Mouse (Mus musculus) kidney, embryonic 16.5 days (tissue): ENCODE measurements around the gene Tmod1. TPM values are rescaled to one million over a fixed set of nuclear protein-coding genes. Genes with fewer than 3 reads are reported as not detected.
A peak's percentile ranks its signal among the peaks of the same experiment; 100 is the strongest.

ENCODE experiments used
- ATAC-seq: fragments of 200-750 bp; cut with Nextera tagmentation; 2 replicates; pipeline ENCODE4 v1.8.0; 2017; ENCODE audit warnings: moderate TSS enrichment; ENCODE audit not compliant: low FRiP score, low TSS enrichment
- H3K27ac ChIP-seq: fragments of 300-500 bp; sonication (generic); 2 replicates; pipeline ENCODE4 v1.5.1; 2014; ENCODE audit warnings: low read length
- H3K27me3 ChIP-seq: fragments of 300-500 bp; sonication (generic); 2 replicates; pipeline ENCODE4 v1.6.1; 2014; ENCODE audit warnings: low read length, control low read depth, mixed read lengths; ENCODE audit not compliant: insufficient read depth
- H3K36me3 ChIP-seq: fragments of 300-500 bp; sonication (generic); 2 replicates; pipeline ENCODE4 v1.6.1; 2014; ENCODE audit warnings: low read length, control low read depth, mixed read lengths; ENCODE audit not compliant: insufficient read depth
- H3K4me1 ChIP-seq: fragments of 300-500 bp; sonication (generic); 2 replicates; pipeline ENCODE4 v1.6.1; 2014; ENCODE audit warnings: low read length, control low read depth, mixed read lengths; ENCODE audit not compliant: insufficient read depth
- H3K4me2 ChIP-seq: fragments of 300-500 bp; sonication (generic); replicated peaks from 2 replicates; pipeline ENCODE4 v1.6.1; 2014; ENCODE audit warnings: low read depth, low read length
- H3K4me3 ChIP-seq: fragments of 300-500 bp; sonication (generic); 2 replicates; pipeline ENCODE4 v1.5.1; 2014; ENCODE audit warnings: mild to moderate bottlenecking, low read length
- H3K9ac ChIP-seq: fragments of 300-500 bp; sonication (generic); replicated peaks from 2 replicates; pipeline ENCODE4 v1.6.1; 2014; ENCODE audit warnings: low read length
- H3K9me3 ChIP-seq: fragments of 300-500 bp; sonication (generic); 2 replicates; pipeline ENCODE4 v1.6.1; 2016; ENCODE audit warnings: low read length, control low read depth
- WGBS: fragments of 180-500 bp; shearing (Covaris S2); extraction: QIAGEN DNeasy Blood & Tissue Kit; methylation state at CpG from one replicate; pipeline ENCODE4 v1.1.7; 2014; 5-methylcytosine and 5-hydroxymethylcytosine counted together
- polyA plus RNA-seq: library from polyadenylated mRNA; unstranded; fragments of >200 nt; fragmentation: Nextera tagmentation; extraction: Ambion mirVana; gene quantifications from 2 replicates; pipeline ENCODE4 v1.2.1, GENCODE M21; 2015

Gene Tmod1
- polyA plus RNA-seq, 1 experiment from 2014 or later, result 6.3 TPM

- no peaks in the 10 kb centered on the region for H3K4me1 ChIP-seq
- H3K4me3 ChIP-seq, result no peak overlapping the region
- no peak overlapping the region for H3K9ac ChIP-seq
- H3K27me3 ChIP-seq, result no peaks in the 10 kb centered on the region
- H3K4me2 ChIP-seq, result no peak overlapping the region
- no peaks in the 10 kb centered on the region for H3K9me3 ChIP-seq
- WGBS, result 95% methylated on average over 4 of the region's 4 CpGs
- no peak for ATAC-seq
- H3K27ac ChIP-seq, result no peak overlapping the region
- H3K36me3 ChIP-seq, result no peaks in the 10 kb centered on the region
These were observed 10.0 kb upstream of the Tmod1 start for GRCm38 (mm10) chr4:46028781-46029180.

- peak; percentile 73; the same call in 1 of the 2 replicates for ATAC-seq
- H3K27ac ChIP-seq, result no peak overlapping the region
- WGBS, result 42% methylated on average over 9 of the region's 9 CpGs
These were observed 9.2 kb upstream of the Tmod1 start for GRCm38 (mm10) chr4:46029552-46029951.

GRCm38 (mm10) chr4:46032448-46032847 is 6.3 kb upstream of the Tmod1 start:
- WGBS, result 68% methylated on average over 9 of the region's 9 CpGs
- Histone ChIP-seq H3K9me3 (no peaks in the 10 kb centered on the region), H3K27ac (no peak overlapping the region), H3K36me3 (no peaks in the 10 kb centered on the region), H3K27me3 (peaks cover 2% of the 10 kb centered on the region), H3K4me1 (no peaks in the 10 kb centered on the region), H3K9ac (no peak overlapping the region), H3K4me2 (no peak overlapping the region), H3K4me3 (no peak overlapping the region)
- no peak for ATAC-seq

More at GRCm38 (mm10) chr4:46029552-46029951, 9.2 kb upstream of the Tmod1 start:
- Histone ChIP-seq H3K36me3 (no peaks in the 10 kb centered on the region), H3K4me1 (no peaks in the 10 kb centered on the region), H3K4me3 (no peak overlapping the region), H3K4me2 (no peak overlapping the region), H3K9ac (no peak overlapping the region), H3K9me3 (no peaks in the 10 kb centered on the region), H3K27me3 (no peaks in the 10 kb centered on the region)

GRCm38 (mm10) chr4:46033197-46033596 is 5.5 kb upstream of the Tmod1 start:
- H3K9me3 ChIP-seq, result no peaks in the 10 kb centered on the region
- no peaks in the 10 kb centered on the region for H3K36me3 ChIP-seq
- H3K4me1 ChIP-seq, result no peaks in the 10 kb centered on the region
- no peak for ATAC-seq
- WGBS, result 87% methylated on average over 2 of the region's 2 CpGs
- no peak overlapping the region for H3K27ac ChIP-seq
- no peak overlapping the region for H3K4me3 ChIP-seq
- H3K9ac ChIP-seq, result no peak overlapping the region
- no peak overlapping the region for H3K4me2 ChIP-seq
- H3K27me3 ChIP-seq, result peaks cover 9% of the 10 kb centered on the region

GRCm38 (mm10) chr4:46038591-46038891 is 194 bp upstream of the Tmod1 start:
- H3K36me3 ChIP-seq, result no peaks in the 10 kb centered on the region
- peak overlapping the region; percentile 74 for H3K4me3 ChIP-seq
- H3K4me1 ChIP-seq, result peaks cover 22% of the 10 kb centered on the region
- H3K9me3 ChIP-seq, result no peaks in the 10 kb centered on the region
- H3K27me3 ChIP-seq, result peaks cover 31% of the 10 kb centered on the region
- H3K4me2 ChIP-seq, result peak overlapping the region; percentile 100
- peak overlapping the region; percentile 73 for H3K9ac ChIP-seq
- H3K27ac ChIP-seq, result no peak overlapping the region
- no peak for ATAC-seq
- 8% methylated on average over 12 of the region's 12 CpGs for WGBS

- no peak overlapping the region for H3K27ac ChIP-seq
- no peak for ATAC-seq
- peaks cover 22% of the 10 kb centered on the region for H3K4me1 ChIP-seq
- H3K4me3 ChIP-seq, result peak overlapping the region; percentile 74
- peak overlapping the region; percentile 73; the same call in 1 of the 2 replicates for H3K9ac ChIP-seq
- H3K27me3 ChIP-seq, result peaks cover 31% of the 10 kb centered on the region
- 15% methylated on average over 6 of the region's 6 CpGs for whole genome bisulfite sequencing
- H3K36me3 ChIP-seq, result no peaks in the 10 kb centered on the region
- H3K9me3 ChIP-seq, result no peaks in the 10 kb centered on the region
- H3K4me2 ChIP-seq, result peak overlapping the region; percentile 100
These were observed 1.2 kb downstream of the Tmod1 start for GRCm38 (mm10) chr4:46039899-46040298.

- 26% methylated on average over 9 of the region's 9 CpGs for WGBS
- Histone ChIP-seq H3K4me2 (no peak overlapping the region), H3K9me3 (no peaks in the 10 kb centered on the region), H3K4me1 (peaks cover 22% of the 10 kb centered on the region), H3K9ac (no peak overlapping the region), H3K27me3 (peaks cover 31% of the 10 kb centered on the region), H3K27ac (no peak overlapping the region), H3K4me3 (no peak overlapping the region), H3K36me3 (no peaks in the 10 kb centered on the region)
- ATAC-seq, result peak; percentile 13; the same call in 1 of the 2 replicates
These were observed 2.0 kb downstream of the Tmod1 start for GRCm38 (mm10) chr4:46040594-46041192.

- no peak overlapping the region for H3K4me2 ChIP-seq
- H3K27ac ChIP-seq, result no peak overlapping the region
- H3K4me3 ChIP-seq, result no peak overlapping the region
- no peaks in the 10 kb centered on the region for H3K9me3 ChIP-seq
- 51% methylated on average over 7 of the region's 7 CpGs for WGBS
- no peaks in the 10 kb centered on the region for H3K36me3 ChIP-seq
- no peak overlapping the region for H3K9ac ChIP-seq
- H3K27me3 ChIP-seq, result peaks cover 31% of the 10 kb centered on the region
- H3K4me1 ChIP-seq, result peaks cover 22% of the 10 kb centered on the region
- ATAC-seq, result 0 out of 2 replicates have a peak, but pooled peaks have one; percentile 24
These were observed 3.2 kb downstream of the Tmod1 start for GRCm38 (mm10) chr4:46041761-46042504.

- Histone ChIP-seq H3K4me3 (no peak overlapping the region), H3K27me3 (peaks cover 29% of the 10 kb centered on the region), H3K36me3 (no peaks in the 10 kb centered on the region), H3K27ac (no peak overlapping the region), H3K9me3 (no peaks in the 10 kb centered on the region), H3K4me2 (no peak overlapping the region), H3K9ac (no peak overlapping the region), H3K4me1 (peaks cover 22% of the 10 kb centered on the region)
- 47% methylated on average over 5 of the region's 5 CpGs for WGBS
- ATAC-seq, result no peak
These were observed 3.7 kb downstream of the Tmod1 start for GRCm38 (mm10) chr4:46042505-46042850.

- Histone ChIP-seq H3K4me2 (no peak overlapping the region), H3K4me1 (peaks cover 21% of the 10 kb centered on the region), H3K9me3 (no peaks in the 10 kb centered on the region), H3K9ac (no peak overlapping the region), H3K27me3 (peaks cover 20% of the 10 kb centered on the region), H3K36me3 (no peaks in the 10 kb centered on the region), H3K27ac (no peak overlapping the region), H3K4me3 (no peak overlapping the region)
- WGBS, result 54% methylated on average over 8 of the region's 8 CpGs
- no peak for ATAC-seq
These were observed 4.6 kb downstream of the Tmod1 start for GRCm38 (mm10) chr4:46043361-46043760.
